Mouse (Mus musculus): Measurements from ENCODE around the gene Mrps9.

DNA sequence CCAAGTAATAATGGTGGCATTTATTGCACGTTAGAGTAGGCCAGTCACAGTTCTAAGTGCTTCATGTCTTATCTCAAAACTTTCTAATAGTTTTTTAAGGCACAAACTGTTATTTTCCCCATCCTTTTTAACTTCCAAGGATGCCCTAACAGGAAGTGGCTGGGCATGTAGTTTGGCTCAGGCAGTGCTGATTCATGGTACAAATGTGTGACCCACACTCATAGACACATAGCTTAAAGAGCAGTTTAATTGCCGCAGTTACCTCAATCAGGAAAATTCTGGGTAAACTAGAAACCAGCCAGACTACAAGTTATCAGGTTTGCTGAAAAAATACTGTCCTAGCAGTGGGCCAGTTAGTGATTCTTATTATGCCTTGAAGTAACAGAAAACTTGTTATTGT, 31.2 kb downstream of the Mrps9 start:
- no peak for TF ChIP-seq POLR2A (IDR thresholded peaks at IDR 0.05; ENCODE audit: borderline replicate concordance, extremely low read depth, low read depth, low read length)
- no peak for TF ChIP-seq CTCF (IDR thresholded peaks at IDR 0.05; ENCODE audit: insufficient read depth, low read length)

Data from lung, adult 2 months (tissue).